Mouse (Mus musculus) heart, postnatal 0 days (tissue): Measurements from ENCODE around the gene Med19.

ENCODE experiments used
- CTCF ChIP-seq: IDR thresholded peaks from 2 replicates; pipeline ENCODE4 v1.5.1; 2016; ENCODE audit warnings: antibody characterized with exemption, control low read depth, low read depth
- EP300 ChIP-seq: IDR thresholded peaks from 2 replicates; pipeline ENCODE4 v1.6.1; 2016; ENCODE audit warnings: antibody characterized with exemption, low read depth

DNA sequence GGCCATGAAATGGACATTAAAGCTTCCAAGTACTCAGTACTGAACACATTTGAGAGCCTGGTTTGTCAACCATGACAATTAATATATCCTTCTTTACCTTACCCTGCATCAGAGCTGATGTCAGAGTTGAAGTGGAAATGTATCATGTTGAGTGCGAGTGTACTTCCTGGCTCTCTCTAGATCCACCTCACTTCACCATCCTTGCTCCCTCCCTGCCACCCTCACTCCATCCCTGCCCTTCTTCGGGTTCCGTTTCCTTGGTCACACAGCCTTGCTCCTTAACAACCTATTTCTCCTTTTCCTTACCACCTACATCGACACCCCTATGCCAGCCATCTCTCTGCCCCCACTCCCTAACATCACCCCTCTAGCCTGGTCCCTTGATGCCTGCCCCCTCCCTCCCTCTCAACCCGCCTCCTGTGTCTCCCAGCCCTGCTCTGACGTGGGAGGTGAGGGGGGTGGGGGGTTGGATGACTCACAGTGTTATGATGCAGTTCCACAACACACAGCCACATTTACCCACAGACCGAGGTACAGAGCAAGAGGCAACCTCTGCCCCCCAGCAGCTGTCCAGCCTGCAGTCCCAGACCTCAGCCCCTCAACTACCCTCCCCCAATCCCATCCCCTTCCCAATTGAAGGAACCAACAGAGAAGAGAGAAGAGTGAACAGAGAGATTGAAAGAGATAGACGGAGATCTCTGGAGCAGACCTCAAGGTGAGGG lies 55.5 kb downstream of the Med19 start, which contains the start of gene Ypel4:
- TF ChIP-seq CTCF (no peak), EP300 (no peak)
